Mouse (Mus musculus) stomach, embryonic 15.5 days (tissue): ENCODE data around the gene Leng1. TPM values are rescaled to one million over a fixed set of nuclear protein-coding genes. Genes with fewer than 3 reads are reported as not detected.

Experiments
- ATAC-seq: fragments of 200-750 bp; cut with Nextera tagmentation; 2 replicates; pipeline ENCODE4 v1.8.0; 2017; ENCODE audit warnings: low read depth, moderate number of reproducible peaks, moderate TSS enrichment; ENCODE audit not compliant: insufficient read depth, low FRiP score
- H3K27ac ChIP-seq: fragments of 300-500 bp; sonication (generic); 2 replicates; pipeline ENCODE4 v1.5.1; 2015; ENCODE audit warnings: mild to moderate bottlenecking, inconsistent platforms
- H3K27me3 ChIP-seq: fragments of 300-500 bp; sonication (generic); replicated peaks from 2 replicates; pipeline ENCODE4 v1.6.1; 2015; ENCODE audit warnings: inconsistent platforms
- H3K36me3 ChIP-seq: fragments of 300-500 bp; sonication (generic); 2 replicates; pipeline ENCODE4 v1.6.1; 2015; ENCODE audit warnings: inconsistent platforms
- H3K4me1 ChIP-seq: fragments of 300-500 bp; sonication (generic); 2 replicates; pipeline ENCODE4 v1.6.1; 2015; ENCODE audit warnings: inconsistent platforms
- H3K4me2 ChIP-seq: fragments of 300-500 bp; sonication (generic); 2 replicates; pipeline ENCODE4 v1.6.1; 2015; ENCODE audit warnings: mild to moderate bottlenecking, inconsistent platforms
- H3K4me3 ChIP-seq: fragments of 300-500 bp; sonication (generic); replicated peaks from 2 replicates; pipeline ENCODE4 v1.5.1; 2015; ENCODE audit warnings: inconsistent platforms
- H3K9ac ChIP-seq: fragments of 300-500 bp; sonication (generic); 2 replicates; pipeline ENCODE4 v1.6.1; 2015; ENCODE audit warnings: inconsistent platforms
- H3K9me3 ChIP-seq: fragments of 300-500 bp; sonication (generic); 2 replicates; pipeline ENCODE4 v1.6.1; 2016; ENCODE audit warnings: inconsistent platforms
- WGBS: fragments of 180-500 bp; shearing (Covaris S2); methylation state at CpG from one replicate; pipeline ENCODE4 v1.1.7; 2015; 5-methylcytosine and 5-hydroxymethylcytosine counted together
- polyA plus RNA-seq: library from polyadenylated mRNA; unstranded; fragments of >200 nt; fragmentation: Nextera tagmentation; extraction: Ambion mirVana; gene quantifications from 2 replicates; pipeline ENCODE4 v1.2.1, GENCODE M21; 2015

The Leng1 gene
- polyA plus RNA-seq, 1 experiment from 2014 or later, result 17.7 TPM

GRCm38 (mm10) chr7:3646641-3647040 lies 19.0 kb downstream of the Leng1 start:
- H3K27me3 ChIP-seq, result no peaks in the 10 kb centered on the region
- H3K36me3 ChIP-seq, result peaks cover 16% of the 10 kb centered on the region
- H3K4me3 ChIP-seq, result peak overlapping the region; percentile 98
- peak overlapping the region; percentile 100 for H3K9ac ChIP-seq
- no peaks in the 10 kb centered on the region for H3K9me3 ChIP-seq
- H3K4me2 ChIP-seq, result peak overlapping the region; percentile 72
- WGBS, result 45% methylated on average over 4 of the region's 4 CpGs
- ATAC-seq, result no peak
- H3K27ac ChIP-seq, result no peak overlapping the region
- peaks cover 27% of the 10 kb centered on the region for H3K4me1 ChIP-seq

GRCm38 (mm10) chr7:3646188-3646587 lies 19.5 kb downstream of the Leng1 start:
- 10% methylated on average over 9 of the region's 9 CpGs for WGBS
- Histone ChIP-seq H3K36me3 (peaks cover 16% of the 10 kb centered on the region), H3K27ac (0 out of 2 replicates have a peak overlapping the region, but pooled peaks have one; percentile 99), H3K9me3 (no peaks in the 10 kb centered on the region), H3K4me2 (peak overlapping the region; percentile 72), H3K27me3 (no peaks in the 10 kb centered on the region), H3K9ac (peak overlapping the region; percentile 100), H3K4me3 (peak overlapping the region; percentile 98), H3K4me1 (peaks cover 27% of the 10 kb centered on the region)
- ATAC-seq, result no peak

GRCm38 (mm10) chr7:3645488-3646025 lies 20.1 kb downstream of the Leng1 start:
- Histone ChIP-seq H3K4me1 (peaks cover 27% of the 10 kb centered on the region), H3K9ac (peak overlapping the region; percentile 100), H3K9me3 (no peaks in the 10 kb centered on the region), H3K4me3 (peak overlapping the region; percentile 98), H3K4me2 (peak overlapping the region; percentile 72), H3K36me3 (peaks cover 16% of the 10 kb centered on the region), H3K27me3 (no peaks in the 10 kb centered on the region), H3K27ac (peak overlapping the region; percentile 99)
- 0% methylated on average over 52 of the region's 58 CpGs for WGBS
- no peak for ATAC-seq

- Histone ChIP-seq H3K27ac (peak within 1 kb of the TSS; percentile 99), H3K4me2 (peak within 1 kb of the TSS; percentile 79)
These were observed 20.8 kb downstream of the Leng1 start, which contains the start of gene Cnot3 for GRCm38 (mm10) chr7:3644672-3645487. Gene Cnot3, plus strand, starts transcription at chr7:3645268.

GRCm38 (mm10) chr7:3644348-3644671 lies 21.3 kb downstream of the Leng1 start:
- 1% methylated on average over 11 of the region's 11 CpGs for WGBS
- H3K4me3 ChIP-seq, result peak overlapping the region; percentile 98
- no peaks in the 10 kb centered on the region for H3K9me3 ChIP-seq
- no peak overlapping the region for H3K9ac ChIP-seq
- no peak for ATAC-seq
- peaks cover 26% of the 10 kb centered on the region; the same call in 1 of the 2 replicates for H3K36me3 ChIP-seq
- peaks cover 27% of the 10 kb centered on the region for H3K4me1 ChIP-seq
- H3K4me2 ChIP-seq, result peak overlapping the region; percentile 79
- H3K27ac ChIP-seq, result peak overlapping the region; percentile 75
- no peaks in the 10 kb centered on the region for H3K27me3 ChIP-seq

More at GRCm38 (mm10) chr7:3644672-3645487, 20.8 kb downstream of the Leng1 start, which contains the start of gene Cnot3:
- Histone ChIP-seq H3K4me1 (peaks cover 27% of the 10 kb centered on the region), H3K36me3 (peaks cover 21% of the 10 kb centered on the region; the same call in 1 of the 2 replicates), H3K4me3 (peak within 1 kb of the TSS; percentile 98), H3K9ac (peak within 1 kb of the TSS; percentile 100), H3K9me3 (no peaks in the 10 kb centered on the region), H3K27me3 (no peaks in the 10 kb centered on the region)
- 0% methylated on average over 58 of the region's 58 CpGs for WGBS
- peak; percentile 98 for ATAC-seq

- WGBS, result 15% methylated on average over 9 of the region's 9 CpGs
- H3K4me3 ChIP-seq, result peak overlapping the region; percentile 98
- no peak overlapping the region for H3K9ac ChIP-seq
- H3K27ac ChIP-seq, result peak overlapping the region; percentile 75; the same call in 1 of the 2 replicates
- peaks cover 27% of the 10 kb centered on the region for H3K4me1 ChIP-seq
- H3K4me2 ChIP-seq, result peak overlapping the region; percentile 79
- H3K36me3 ChIP-seq, result peaks cover 31% of the 10 kb centered on the region
- H3K27me3 ChIP-seq, result no peaks in the 10 kb centered on the region
- no peaks in the 10 kb centered on the region for H3K9me3 ChIP-seq
- ATAC-seq, result no peak
These were observed 21.8 kb downstream of the Leng1 start for GRCm38 (mm10) chr7:3643843-3644242.

GRCm38 (mm10) chr7:3643412-3643811 lies 22.2 kb downstream of the Leng1 start:
- H3K27ac ChIP-seq, result no peak overlapping the region
- H3K4me1 ChIP-seq, result peaks cover 27% of the 10 kb centered on the region
- no peak overlapping the region; the same call in 1 of the 2 replicates for H3K4me3 ChIP-seq
- 67% methylated on average over 5 of the region's 5 CpGs for WGBS
- ATAC-seq, result no peak
- no peak overlapping the region for H3K9ac ChIP-seq
- peaks cover 35% of the 10 kb centered on the region for H3K36me3 ChIP-seq
- peak overlapping the region; percentile 79; the same call in 1 of the 2 replicates for H3K4me2 ChIP-seq
- H3K27me3 ChIP-seq, result no peaks in the 10 kb centered on the region
- H3K9me3 ChIP-seq, result no peaks in the 10 kb centered on the region

- no peak for ATAC-seq
- H3K27me3 ChIP-seq, result no peaks in the 10 kb centered on the region
These were observed 35.2 kb downstream of the Leng1 start for GRCm38 (mm10) chr7:3630478-3630815.

GRCm38 (mm10) chr7:3629543-3630477 lies 35.8 kb downstream of the Leng1 start, which contains the start of the genes Tfpt and Prpf31:
Gene Tfpt, minus strand, starts transcription at chr7:3629929.
Gene Prpf31, plus strand, starts transcription at chr7:3629985.
- Histone ChIP-seq H3K4me1 (peaks cover 19% of the 10 kb centered on the region), H3K36me3 (peaks cover 10% of the 10 kb centered on the region; the same call in 1 of the 2 replicates), H3K4me3 (peak within 1 kb of the TSS; percentile 71), H3K4me2 (peak within 1 kb of the TSS; percentile 94), H3K9me3 (no peaks in the 10 kb centered on the region), H3K27ac (peak within 1 kb of the TSS; percentile 86), H3K27me3 (no peaks in the 10 kb centered on the region), H3K9ac (peak within 1 kb of the TSS; percentile 73)
- peak; percentile 88 for ATAC-seq
- 1% methylated on average over 47 of the region's 47 CpGs for WGBS

More at GRCm38 (mm10) chr7:3630478-3630815, 35.2 kb downstream of the Leng1 start:
- no peaks in the 10 kb centered on the region for H3K9me3 ChIP-seq
- H3K4me2 ChIP-seq, result peak overlapping the region; percentile 88
- peaks cover 14% of the 10 kb centered on the region; the same call in 1 of the 2 replicates for H3K36me3 ChIP-seq
- no peak overlapping the region for H3K27ac ChIP-seq
- peak overlapping the region; percentile 71 for H3K4me3 ChIP-seq
- H3K9ac ChIP-seq, result peak overlapping the region; percentile 73
- H3K4me1 ChIP-seq, result peaks cover 19% of the 10 kb centered on the region
- 46% methylated on average over 3 of the region's 3 CpGs for WGBS

GRCm38 (mm10) chr7:3629030-3629429 lies 36.6 kb downstream of the Leng1 start:
- 33% methylated on average over 4 of the region's 4 CpGs for WGBS

More at GRCm38 (mm10) chr7:3629030-3629429, 36.6 kb downstream of the Leng1 start:
- Histone ChIP-seq H3K4me3 (peak overlapping the region; percentile 71), H3K36me3 (peaks cover 9% of the 10 kb centered on the region; the same call in 1 of the 2 replicates), H3K4me2 (peak overlapping the region; percentile 94), H3K9me3 (no peaks in the 10 kb centered on the region), H3K27me3 (no peaks in the 10 kb centered on the region), H3K27ac (no peak overlapping the region), H3K4me1 (peaks cover 19% of the 10 kb centered on the region), H3K9ac (peak overlapping the region; percentile 63)
- ATAC-seq, result peak; percentile 11; the same call in 1 of the 2 replicates
